Comparison of ENCODE assay signal across 16 mouse cellular contexts in genomic region chr4:16648174-16648573, GRCm38 (mm10).
"Had no signal": no experiment of that assay in that cellular context is flagged by ENCODE, and none has a peak within 500 bp of the region (broad histone marks: within the 10 kb centered on the region; RNA-seq: fewer than 3 reads in every experiment).

No protein-coding gene starts in this region.

- H3K27me3 ChIP-seq: liver, embryonic 15.5 days; lung, embryonic 15.5 days; megakaryocyte, embryonic 14.5 days; midbrain, embryonic 12.5 days; midbrain, embryonic 15.5 days; neural tube, embryonic 12.5 days had no signal

- H3K4me1 ChIP-seq: liver, embryonic 15.5 days; lung, embryonic 15.5 days; megakaryocyte, embryonic 14.5 days; midbrain, embryonic 12.5 days; midbrain, embryonic 15.5 days; neural tube, embryonic 12.5 days had no signal

- H3K36me3 ChIP-seq: liver, embryonic 15.5 days; lung, embryonic 15.5 days; midbrain, embryonic 12.5 days; midbrain, embryonic 15.5 days; neural tube, embryonic 12.5 days had no signal

- H3K9ac ChIP-seq: liver, embryonic 15.5 days; liver, postnatal 0 days; lung, embryonic 15.5 days; midbrain, embryonic 12.5 days; midbrain, embryonic 15.5 days; neural tube, embryonic 12.5 days had no signal

- ATAC-seq: liver, postnatal 0 days; lung, postnatal 0 days; midbrain, embryonic 15.5 days had no signal

- H3K9me3 ChIP-seq: liver, embryonic 15.5 days; lung, embryonic 15.5 days; megakaryocyte, embryonic 14.5 days; midbrain, embryonic 12.5 days; midbrain, embryonic 15.5 days; neural tube, embryonic 12.5 days had no signal

- H3K4me2 ChIP-seq: liver, embryonic 15.5 days; lung, embryonic 15.5 days; midbrain, embryonic 12.5 days; midbrain, embryonic 15.5 days; neural tube, embryonic 12.5 days had no signal

- DNase-seq: liver, postnatal 0 days; lung, adult 2 months; lung, postnatal 14 days; lung, postnatal 36 days; right cerebral cortex, postnatal 14 days; thymus, adult 18-20 months; thymus, postnatal 25 days; thymus, postnatal 4 days had no signal

- H3K27ac ChIP-seq: liver, embryonic 15.5 days; lung, embryonic 15.5 days; macrophage; midbrain, embryonic 12.5 days; midbrain, embryonic 15.5 days; neural tube, embryonic 12.5 days had no signal

- H3K4me3 ChIP-seq: liver, embryonic 15.5 days; lung, embryonic 15.5 days; megakaryocyte, embryonic 14.5 days; midbrain, embryonic 12.5 days; midbrain, embryonic 15.5 days; neural tube, embryonic 12.5 days had no signal
